Mouse (Mus musculus) gastrocnemius, postnatal 4 days (tissue): Measurements from ENCODE around the gene Gm13278. TPM values are rescaled to one million over a fixed set of nuclear protein-coding genes. Genes with fewer than 3 reads are reported as not detected.
"Not testable (repeated sequence)": the region's sequence is repeated elsewhere in the genome, so short reads cannot be mapped to it uniquely, and the experiment has no call there.

Source experiments
- DNase-seq, 2 experiments: peaks; one replicate each; pipeline ENCODE4 v3.0.0; 2021 to 2022; ENCODE audit warnings: low spot score in 2 of 2, mixed read lengths in 2 of 2
- long read RNA-seq, 2 experiments: library from polyadenylated mRNA; stranded (forward); transcript quantifications; one replicate each; pipeline ENCODE4 v2.0.0; 2021
- total RNA-seq, 2 experiments: library from RNA; stranded (reverse); gene quantifications; 2 replicates each; pipeline ENCODE4 v1.2.3; 2021

Gene Gm13278
- not detected for total RNA-seq
- long read RNA-seq, experiment 1: 0 reads
- long read RNA-seq, experiment 2: 0 reads

- not testable (repeated sequence) for DNase-seq
Observed at GRCm38 (mm10) chr4:88791250-88791649, at the start of gene Gm13278. TSS of gene Gm13278 (plus strand) at chr4:88791550.

- DNase-seq: no peak
Observed at GRCm38 (mm10) chr4:88742771-88743371, 48.5 kb upstream of the Gm13278 start.

GRCm38 (mm10) chr4:88744207-88744606, 47.1 kb upstream of the Gm13278 start:
- DNase-seq: no peak

- no peak for DNase-seq
Observed at GRCm38 (mm10) chr4:88749926-88750325, 41.4 kb upstream of the Gm13278 start.

GRCm38 (mm10) chr4:88754818-88755340, 36.5 kb upstream of the Gm13278 start, which contains the start of gene Gm13271:
TSS of gene Gm13271 (plus strand) at chr4:88754868.
- peak; percentile 68 to 69 for DNase-seq

- DNase-seq: peak in 1 of 2 experiments; percentile 10
Observed at GRCm38 (mm10) chr4:88756581-88757513, 34.5 kb upstream of the Gm13278 start.

GRCm38 (mm10) chr4:88757628-88758031, 33.7 kb upstream of the Gm13278 start:
- DNase-seq: peak; percentile 81 to 83

- DNase-seq: not testable (repeated sequence)
Observed at GRCm38 (mm10) chr4:88758751-88759150, 32.6 kb upstream of the Gm13278 start.

GRCm38 (mm10) chr4:88759610-88760268, 31.6 kb upstream of the Gm13278 start, which contains the start of gene Gm13283:
TSS of gene Gm13283 (plus strand) at chr4:88760119.
- DNase-seq: peak; percentile 42 to 47

GRCm38 (mm10) chr4:88760431-88760830, 30.9 kb upstream of the Gm13278 start:
- DNase-seq: peak; percentile 30 to 67

GRCm38 (mm10) chr4:88761776-88762175, 29.6 kb upstream of the Gm13278 start:
- DNase-seq: peak; percentile 78 to 85

- DNase-seq: peak in 1 of 2 experiments; percentile 20
Observed at GRCm38 (mm10) chr4:88762341-88762740, 29.0 kb upstream of the Gm13278 start.

GRCm38 (mm10) chr4:88763384-88764018, 27.8 kb upstream of the Gm13278 start:
- peak in 1 of 2 experiments; percentile 34 for DNase-seq

- not testable (repeated sequence) for DNase-seq
Observed at GRCm38 (mm10) chr4:88773534-88773933, 17.8 kb upstream of the Gm13278 start, which contains the start of gene Gm13290. TSS of gene Gm13290 (plus strand) at chr4:88773834.

GRCm38 (mm10) chr4:88776622-88777021, 14.7 kb upstream of the Gm13278 start, which contains the start of gene Gm13289:
TSS of gene Gm13289 (plus strand) at chr4:88776922.
- not testable (repeated sequence) for DNase-seq

GRCm38 (mm10) chr4:88779550-88779949, 11.8 kb upstream of the Gm13278 start, which contains the start of gene Gm13272:
TSS of gene Gm13272 (plus strand) at chr4:88779850.
- DNase-seq: not testable (repeated sequence)

GRCm38 (mm10) chr4:88780320-88780719, 11.0 kb upstream of the Gm13278 start:
- DNase-seq: peak in 1 of 2 experiments; percentile 14

GRCm38 (mm10) chr4:88781831-88782230, 9.5 kb upstream of the Gm13278 start, which contains the start of gene Ifnz:
TSS of gene Ifnz (plus strand) at chr4:88782131.
- not testable (repeated sequence) for DNase-seq

GRCm38 (mm10) chr4:88782335-88782734, 9.0 kb upstream of the Gm13278 start:
- not testable (repeated sequence) for DNase-seq

GRCm38 (mm10) chr4:88785409-88785808, 5.9 kb upstream of the Gm13278 start, which contains the start of gene Gm13276:
TSS of gene Gm13276 (plus strand) at chr4:88785709.
- not testable (repeated sequence) for DNase-seq
